20 mouse cellular contexts compared by ENCODE assay signal in the genomic region with DNA sequence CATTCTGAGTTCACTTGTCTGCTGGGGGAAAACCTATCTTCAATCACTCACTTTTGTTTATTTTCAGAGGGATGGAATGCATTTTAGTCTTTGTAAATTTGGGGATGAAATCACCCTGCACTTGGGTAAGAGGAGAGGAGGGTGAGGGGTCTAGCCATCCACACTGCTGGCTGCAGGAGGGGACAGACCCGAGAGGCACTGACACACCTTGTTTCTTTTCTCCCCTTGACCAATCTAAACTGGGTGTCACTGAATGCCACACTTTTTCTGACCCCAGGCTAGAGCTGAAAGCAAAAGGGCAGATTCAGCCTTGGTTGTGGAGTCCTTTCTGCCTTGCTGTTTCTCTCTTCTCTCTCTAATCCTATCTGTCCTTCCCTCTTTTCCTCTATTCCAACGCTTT. TPM values are rescaled to one million over a fixed set of nuclear protein-coding genes. Genes with fewer than 3 reads are reported as not detected.
DNase-seq lines count a peak whose midpoint lies in the region; ATAC-seq and TF ChIP-seq lines count a peak whose summit lies in the region.
"Had no signal": no experiment of that assay in that cellular context is flagged by ENCODE, and none has a peak within 500 bp of the region (broad histone marks: within the 10 kb centered on the region; RNA-seq: fewer than 3 reads in every experiment).

No protein-coding gene starts in this region.

- peak; percentile 16 for DNase-seq in testis, postnatal 10 days (ENCODE audit: low spot score)
- DNase-seq in testis, postnatal 14 days (ENCODE audit: low spot score): no peak
- peak; percentile 12 for DNase-seq in urinary bladder, adult 2 months (ENCODE audit: low spot score)
- DNase-seq in urinary bladder, postnatal 10 days (ENCODE audit: low spot score): no peak
- DNase-seq: adrenal gland, adult 2 months; adrenal gland, adult 8-10 months; adrenal gland, postnatal 10 days; adrenal gland, postnatal 14 days; adrenal gland, postnatal 25 days; adrenal gland, postnatal 36 days; B cell, adult 2 months; cerebellum, adult 11 months; cerebellum, adult 11-12 months; cerebellum, adult 18-20 months had no signal

- H3K4me1 ChIP-seq in heart, embryonic 11.5 days (ENCODE audit: control insufficient read depth, insufficient read depth, low read length): peaks cover 4% of the 10 kb centered on the region; the same call in 1 of the 2 replicates

- H3K9ac ChIP-seq in heart, embryonic 11.5 days (ENCODE audit: low read depth, low read length): no peak overlapping the region

- H3ac ChIP-seq in myocyte (ENCODE audit: control insufficient read depth, insufficient read length): no peak overlapping the region

- WGBS in heart, embryonic 11.5 days (ENCODE audit: insufficient replicate concordance): 62% methylated on average over 2 of the region's 2 CpGs

- no peak for ATAC-seq in heart, embryonic 11.5 days (replicated peaks; ENCODE audit: insufficient number of reproducible peaks, low FRiP score, low TSS enrichment)
- ATAC-seq: activated CD4-positive, CD25-positive, alpha-beta regulatory T cell, adult 4 months; CD4-positive, CD25-positive, alpha-beta regulatory T cell, adult 4 months; Patski had no signal

- H3K36me3 ChIP-seq in myocyte (ENCODE audit: control insufficient read depth, insufficient read depth): peaks cover 70% of the 10 kb centered on the region
- peaks cover 22% of the 10 kb centered on the region for H3K36me3 ChIP-seq in heart, embryonic 11.5 days (ENCODE audit: control insufficient read depth, insufficient read depth, low read length)
- H3K36me3 ChIP-seq: G1E had no signal

- no peak overlapping the region for H3K4me2 ChIP-seq in myocyte (ENCODE audit: low read depth)
- no peak overlapping the region for H3K4me2 ChIP-seq in heart, embryonic 11.5 days

- TF ChIP-seq POLR2A in myocyte (IDR thresholded peaks at IDR 0.05; ENCODE audit: insufficient read length, low read depth): peak; percentile 54

- H3K9me3 ChIP-seq in heart, embryonic 11.5 days (replicated peaks; ENCODE audit: control insufficient read depth, low read length): no peaks in the 10 kb centered on the region
- H3K9me3 ChIP-seq: G1E had no signal

- no peaks in the 10 kb centered on the region for H3K27me3 ChIP-seq in myocyte (ENCODE audit: control insufficient read depth, insufficient read depth, insufficient read length)
- H3K27me3 ChIP-seq in heart, embryonic 11.5 days (ENCODE audit: control insufficient read depth, insufficient read depth, low read length): no peaks in the 10 kb centered on the region
- H3K27me3 ChIP-seq: Patski had no signal

- no peaks in the 10 kb centered on the region for H3K79me2 ChIP-seq in myocyte (ENCODE audit: control insufficient read depth, insufficient read depth)

- no peak overlapping the region for H3K4me3 ChIP-seq in myocyte
- no peak overlapping the region for H3K4me3 ChIP-seq in heart, embryonic 11.5 days (ENCODE audit: low read depth, low read length)

- no peak overlapping the region for H3K27ac ChIP-seq in heart, embryonic 11.5 days (ENCODE audit: low read depth, low read length)

TF ChIP-seq in myocyte, 11 proteins besides CTCF, POLR2A, EP300 and RAD21:
- TF ChIP-seq USF1 (IDR thresholded peaks at IDR 0.05; ENCODE audit: low read depth) (no peak), POLR2AphosphoS2 (IDR thresholded peaks at IDR 0.05; ENCODE audit: insufficient read length, low read depth) (peak; percentile 83), MYOD1 (IDR thresholded peaks at IDR 0.05; ENCODE audit: control insufficient read depth in 1 of 3, insufficient read length in 2 of 3, low read depth in 2 of 3) (no peak), REST (IDR thresholded peaks at IDR 0.05; ENCODE audit: insufficient read depth, insufficient read length) (no peak)

RNA-seq across cellular contexts. Expression of a gene that starts 13.0 kb away (rescaled TPM):
- 58.6 and 85.5 TPM in 2 replicates for polyA plus RNA-seq in urinary bladder, adult 2 months (2012; rRNA removed)
- polyA plus RNA-seq in myocyte (2012; fragmentation: generic; extraction: Trizol): 691 TPM
- 118 and 133 TPM in 2 replicates for polyA plus RNA-seq in heart, embryonic 11.5 days (2014; fragmentation: Nextera tagmentation; extraction: Ambion mirVana)
- polyA plus RNA-seq: activated CD4-positive, CD25-positive, alpha-beta regulatory T cell, adult 4 months; CD4-positive, CD25-positive, alpha-beta regulatory T cell, adult 4 months had no signal

RNA-seq across cellular contexts. Expression of a gene that starts 37.4 kb away (rescaled TPM):
- polyA plus RNA-seq in urinary bladder, adult 2 months (2012; rRNA removed): 874 and 1,097 TPM in 2 replicates
- 83.7 TPM for polyA plus RNA-seq in myocyte (2012; fragmentation: generic; extraction: Trizol)
- polyA plus RNA-seq in heart, embryonic 11.5 days (2014; fragmentation: Nextera tagmentation; extraction: Ambion mirVana): 87.8 and 88.7 TPM in 2 replicates
- polyA plus RNA-seq: activated CD4-positive, CD25-positive, alpha-beta regulatory T cell, adult 4 months; CD4-positive, CD25-positive, alpha-beta regulatory T cell, adult 4 months; G1E had no signal

Comparison
In these comparisons a context has a peak if more than half of its experiments do, and no peak if none do; other contexts are left out.
1. DNase-seq: peak in testis, postnatal 10 days (single experiment) and urinary bladder, adult 2 months (single experiment); none in testis, postnatal 14 days (single experiment) and urinary bladder, postnatal 10 days (single experiment).